Mouse (Mus musculus) cerebellum, adult 2 months (tissue): ENCODE measurements at regions not wholly inside any gene's neighbourhood (a gene's known extent, or its start where the extent isn't known, plus 50 kb on each side); places are given as distances from the start of the nearest gene placed in this dataset.

ENCODE experiments used
- CTCF ChIP-seq: fragments of 200-500 bp; IDR thresholded peaks from 2 replicates; pipeline ENCODE4 v1.5.1; 2011; ENCODE audit warnings: low read depth, mild to moderate bottlenecking, control low read depth, low read length, moderate library complexity, borderline replicate concordance; ENCODE audit not compliant: insufficient read depth
- POLR2A ChIP-seq: fragments of 200-500 bp; IDR thresholded peaks from 2 replicates; pipeline ENCODE4 v1.6.1; 2011; ENCODE audit warnings: low read length, control low read depth, borderline replicate concordance; ENCODE audit not compliant: insufficient read depth

- TF ChIP-seq CTCF, result no peak
- TF ChIP-seq POLR2A, result no peak
Measured at GRCm38 (mm10) chr15:14780727-14781126, 1607.3 kb upstream of the Cdh6 start.
